Mouse (Mus musculus): ENCODE results near the gene Wee2.

- peak; percentile 96 for TF ChIP-seq POLR2A (IDR thresholded peaks at IDR 0.05; ENCODE audit: borderline replicate concordance, extremely low read depth, insufficient read depth, insufficient read length, poor library complexity, severe bottlenecking)
- TF ChIP-seq CTCF (IDR thresholded peaks at IDR 0.05; ENCODE audit: borderline replicate concordance, extremely low read depth, insufficient read depth, insufficient read length), result no peak
Measured at GRCm38 (mm10) chr6:40470916-40471719, 32.2 kb downstream of the Wee2 start, which contains the start of gene Ssbp1.
